Mouse (Mus musculus) cerebellum, adult 9-10 months (tissue): ENCODE measurements at regions not wholly inside any gene's neighbourhood (a gene's known extent, or its start where the extent isn't known, plus 50 kb on each side); places are given as distances from the start of the nearest gene placed in this dataset.

Source experiments
- DNase-seq: peaks from one replicate; pipeline ENCODE4 v3.0.0; 2022

- DNase-seq, result no peak
Measured at GRCm38 (mm10) chr4:80691774-80692485, 142.0 kb upstream of the Tyrp1 start.

GRCm38 (mm10) chr4:80712698-80713097 is 121.2 kb upstream of the Tyrp1 start:
- no peak for DNase-seq

GRCm38 (mm10) chr4:80744975-80745734 is 88.8 kb upstream of the Tyrp1 start:
- no peak for DNase-seq

- no peak for DNase-seq
Measured at GRCm38 (mm10) chr4:80752259-80752658, 81.7 kb upstream of the Tyrp1 start.

GRCm38 (mm10) chr4:80756114-80756513 is 77.8 kb upstream of the Tyrp1 start:
- DNase-seq, result no peak

GRCm38 (mm10) chr4:80764024-80764423 is 69.9 kb upstream of the Tyrp1 start:
- no peak for DNase-seq

GRCm38 (mm10) chr4:80765781-80766180 is 68.1 kb upstream of the Tyrp1 start:
- peak; percentile 50 for DNase-seq

- DNase-seq, result no peak
Measured at GRCm38 (mm10) chr4:80767447-80767846, 66.5 kb upstream of the Tyrp1 start.
